Mouse (Mus musculus): Measurements from ENCODE around the gene Lpgat1. TPM values are rescaled to one million over a fixed set of nuclear protein-coding genes. Genes with fewer than 3 reads are reported as not detected.

Gene Lpgat1
- polyA plus RNA-seq, 1 experiment from 2014 or later: 36.4 TPM

GRCm38 (mm10) chr1:191792991-191793390, 75.4 kb downstream of the Lpgat1 start:
- ATAC-seq (ENCODE audit: low FRiP score): no peak
- Histone ChIP-seq H3K9me3 (ENCODE audit: control insufficient read depth, low read length) (no peaks in the 10 kb centered on the region), H3K36me3 (ENCODE audit: control insufficient read depth, insufficient read depth, low read length) (no peaks in the 10 kb centered on the region), H3K27ac (ENCODE audit: low read depth, low read length) (no peak overlapping the region), H3K4me2 (no peak overlapping the region), H3K4me3 (ENCODE audit: low read depth, low read length) (no peak overlapping the region), H3K4me1 (ENCODE audit: control insufficient read depth, insufficient read depth, low read length) (no peaks in the 10 kb centered on the region), H3K27me3 (ENCODE audit: control insufficient read depth, insufficient read depth, low read length) (no peaks in the 10 kb centered on the region), H3K9ac (ENCODE audit: low read length) (no peak overlapping the region)
- WGBS: 84% methylated on average over 8 of the region's 8 CpGs
- peak; percentile 51 for DNase-seq (ENCODE audit: low spot score, missing footprints)

- H3K36me3 ChIP-seq (ENCODE audit: control insufficient read depth, insufficient read depth, low read length): no peaks in the 10 kb centered on the region
- 87% methylated on average over 7 of the region's 7 CpGs for WGBS
- no peak for ATAC-seq (ENCODE audit: low FRiP score)
Observed at GRCm38 (mm10) chr1:191793888-191794532, 76.4 kb downstream of the Lpgat1 start.

GRCm38 (mm10) chr1:191796238-191796896, 78.7 kb downstream of the Lpgat1 start:
- Histone ChIP-seq H3K27me3 (ENCODE audit: control insufficient read depth, insufficient read depth, low read length) (no peaks in the 10 kb centered on the region), H3K4me1 (ENCODE audit: control insufficient read depth, insufficient read depth, low read length) (no peaks in the 10 kb centered on the region), H3K9me3 (ENCODE audit: control insufficient read depth, low read length) (no peaks in the 10 kb centered on the region), H3K9ac (ENCODE audit: low read length) (no peak overlapping the region), H3K4me3 (ENCODE audit: low read depth, low read length) (no peak overlapping the region), H3K27ac (ENCODE audit: low read depth, low read length) (no peak overlapping the region), H3K4me2 (no peak overlapping the region), H3K36me3 (ENCODE audit: control insufficient read depth, insufficient read depth, low read length) (no peaks in the 10 kb centered on the region)
- 95% methylated on average over 4 of the region's 4 CpGs for WGBS
- no peak for DNase-seq (ENCODE audit: low spot score, missing footprints)
- ATAC-seq (ENCODE audit: low FRiP score): no peak

More at GRCm38 (mm10) chr1:191793888-191794532, 76.4 kb downstream of the Lpgat1 start:
- Histone ChIP-seq H3K4me1 (ENCODE audit: control insufficient read depth, insufficient read depth, low read length) (no peaks in the 10 kb centered on the region), H3K9ac (ENCODE audit: low read length) (no peak overlapping the region), H3K4me3 (ENCODE audit: low read depth, low read length) (no peak overlapping the region), H3K27me3 (ENCODE audit: control insufficient read depth, insufficient read depth, low read length) (no peaks in the 10 kb centered on the region), H3K27ac (ENCODE audit: low read depth, low read length) (no peak overlapping the region), H3K9me3 (ENCODE audit: control insufficient read depth, low read length) (no peaks in the 10 kb centered on the region), H3K4me2 (no peak overlapping the region)
- peak; percentile 41 for DNase-seq (ENCODE audit: low spot score, missing footprints)

- no peak overlapping the region for H3K4me3 ChIP-seq (ENCODE audit: low read depth, low read length)
- H3K4me2 ChIP-seq: no peak overlapping the region
- H3K27me3 ChIP-seq (ENCODE audit: control insufficient read depth, insufficient read depth, low read length): no peaks in the 10 kb centered on the region
- no peak for ATAC-seq (ENCODE audit: low FRiP score)
- no peaks in the 10 kb centered on the region for H3K36me3 ChIP-seq (ENCODE audit: control insufficient read depth, insufficient read depth, low read length)
- H3K9me3 ChIP-seq (ENCODE audit: control insufficient read depth, low read length): no peaks in the 10 kb centered on the region; the same call in 1 of the 2 replicates
- H3K27ac ChIP-seq (ENCODE audit: low read depth, low read length): no peak overlapping the region
- no peak for DNase-seq (ENCODE audit: low spot score, missing footprints)
- 66% methylated on average over 9 of the region's 9 CpGs for WGBS
- no peaks in the 10 kb centered on the region for H3K4me1 ChIP-seq (ENCODE audit: control insufficient read depth, insufficient read depth, low read length)
- no peak overlapping the region for H3K9ac ChIP-seq (ENCODE audit: low read length)
Observed at GRCm38 (mm10) chr1:191802093-191802819, 84.6 kb downstream of the Lpgat1 start.

- no peaks in the 10 kb centered on the region for H3K36me3 ChIP-seq (ENCODE audit: control insufficient read depth, insufficient read depth, low read length)
- H3K9ac ChIP-seq (ENCODE audit: low read length): no peak overlapping the region
- no peak overlapping the region for H3K4me3 ChIP-seq (ENCODE audit: low read depth, low read length)
- H3K9me3 ChIP-seq (ENCODE audit: control insufficient read depth, low read length): no peaks in the 10 kb centered on the region; the same call in 1 of the 2 replicates
- no peak overlapping the region for H3K4me2 ChIP-seq
- no peak overlapping the region for H3K27ac ChIP-seq (ENCODE audit: low read depth, low read length)
- ATAC-seq (ENCODE audit: low FRiP score) (no peak), DNase-seq (ENCODE audit: low spot score, missing footprints) (no peak)
- 78% methylated on average over 10 of the region's 10 CpGs for WGBS
- H3K4me1 ChIP-seq (ENCODE audit: control insufficient read depth, insufficient read depth, low read length): no peaks in the 10 kb centered on the region
- no peaks in the 10 kb centered on the region for H3K27me3 ChIP-seq (ENCODE audit: control insufficient read depth, insufficient read depth, low read length)
Observed at GRCm38 (mm10) chr1:191802820-191803655, 85.4 kb downstream of the Lpgat1 start.

- Histone ChIP-seq H3K9me3 (ENCODE audit: control insufficient read depth, low read length) (no peaks in the 10 kb centered on the region; the same call in 1 of the 2 replicates), H3K27ac (ENCODE audit: low read depth, low read length) (no peak overlapping the region), H3K36me3 (ENCODE audit: control insufficient read depth, insufficient read depth, low read length) (no peaks in the 10 kb centered on the region), H3K4me2 (no peak overlapping the region), H3K27me3 (ENCODE audit: control insufficient read depth, insufficient read depth, low read length) (no peaks in the 10 kb centered on the region), H3K4me3 (ENCODE audit: low read depth, low read length) (no peak overlapping the region), H3K4me1 (ENCODE audit: control insufficient read depth, insufficient read depth, low read length) (no peaks in the 10 kb centered on the region), H3K9ac (ENCODE audit: low read length) (no peak overlapping the region)
- WGBS: 72% methylated on average over 5 of the region's 5 CpGs
- ATAC-seq (ENCODE audit: low FRiP score): no peak
- no peak for DNase-seq (ENCODE audit: low spot score, missing footprints)
Observed at GRCm38 (mm10) chr1:191804747-191805146, 87.1 kb downstream of the Lpgat1 start.

- Histone ChIP-seq H3K27me3 (ENCODE audit: control insufficient read depth, insufficient read depth, low read length) (no peaks in the 10 kb centered on the region), H3K9me3 (ENCODE audit: control insufficient read depth, low read length) (no peaks in the 10 kb centered on the region; the same call in 1 of the 2 replicates), H3K4me3 (ENCODE audit: low read depth, low read length) (no peak overlapping the region), H3K27ac (ENCODE audit: low read depth, low read length) (no peak overlapping the region), H3K9ac (ENCODE audit: low read length) (no peak overlapping the region), H3K4me2 (no peak overlapping the region), H3K36me3 (ENCODE audit: control insufficient read depth, insufficient read depth, low read length) (no peaks in the 10 kb centered on the region), H3K4me1 (ENCODE audit: control insufficient read depth, insufficient read depth, low read length) (no peaks in the 10 kb centered on the region)
- DNase-seq (ENCODE audit: low spot score, missing footprints) (no peak), ATAC-seq (ENCODE audit: low FRiP score) (no peak)
- 80% methylated on average over 6 of the region's 6 CpGs for WGBS
Observed at GRCm38 (mm10) chr1:191805788-191806187, 88.2 kb downstream of the Lpgat1 start.

- ATAC-seq (ENCODE audit: low FRiP score): no peak
- Histone ChIP-seq H3K36me3 (ENCODE audit: control insufficient read depth, insufficient read depth, low read length) (no peaks in the 10 kb centered on the region), H3K4me1 (ENCODE audit: control insufficient read depth, insufficient read depth, low read length) (no peaks in the 10 kb centered on the region), H3K9me3 (ENCODE audit: control insufficient read depth, low read length) (no peaks in the 10 kb centered on the region; the same call in 1 of the 2 replicates), H3K4me2 (no peak overlapping the region), H3K27ac (ENCODE audit: low read depth, low read length) (no peak overlapping the region), H3K9ac (ENCODE audit: low read length) (no peak overlapping the region), H3K27me3 (ENCODE audit: control insufficient read depth, insufficient read depth, low read length) (no peaks in the 10 kb centered on the region), H3K4me3 (ENCODE audit: low read depth, low read length) (no peak overlapping the region)
- no peak for DNase-seq (ENCODE audit: low spot score, missing footprints)
- WGBS: 94% methylated on average over 4 of the region's 4 CpGs
Observed at GRCm38 (mm10) chr1:191806740-191807139, 89.1 kb downstream of the Lpgat1 start.

All from midbrain, embryonic 11.5 days (tissue).